Mouse (Mus musculus) E14TG2a.4 (cell line): ENCODE data around the gene Mkrn1.

Source experiments
- CTCF ChIP-seq: conservative IDR thresholded peaks from 2 replicates; pipeline ENCODE4 v1.5.1; 2014; ENCODE audit warnings: low read length
- NANOG ChIP-seq: IDR thresholded peaks from 2 replicates; pipeline ENCODE4 v1.6.1; 2014; ENCODE audit warnings: borderline replicate concordance, low read length, mixed read lengths
- POU5F1 ChIP-seq: IDR thresholded peaks from 2 replicates; pipeline ENCODE4 v1.6.1; 2014; ENCODE audit warnings: low read length, borderline replicate concordance

GRCm38 (mm10) chr6:39469427-39469826 is 49.2 kb upstream of the Mkrn1 start:
- no peak for TF ChIP-seq CTCF
- TF ChIP-seq POU5F1, result no peak
- TF ChIP-seq NANOG, result peak; percentile 17; the same call in 1 of the 2 replicates
